Mouse (Mus musculus) stomach, embryonic 15.5 days (tissue): ENCODE results near the gene Plcb1. TPM values are rescaled to one million over a fixed set of nuclear protein-coding genes. Genes with fewer than 3 reads are reported as not detected.
"Not testable (repeated sequence)": the region's sequence is repeated elsewhere in the genome, so short reads cannot be mapped to it uniquely, and the experiment has no call there.

Experiments
- ATAC-seq: fragments of 200-750 bp; cut with Nextera tagmentation; 2 replicates; pipeline ENCODE4 v1.8.0; 2017; ENCODE audit warnings: low read depth, moderate number of reproducible peaks, moderate TSS enrichment; ENCODE audit not compliant: insufficient read depth, low FRiP score
- H3K27ac ChIP-seq: fragments of 300-500 bp; sonication (generic); 2 replicates; pipeline ENCODE4 v1.5.1; 2015; ENCODE audit warnings: mild to moderate bottlenecking, inconsistent platforms
- H3K27me3 ChIP-seq: fragments of 300-500 bp; sonication (generic); replicated peaks from 2 replicates; pipeline ENCODE4 v1.6.1; 2015; ENCODE audit warnings: inconsistent platforms
- H3K36me3 ChIP-seq: fragments of 300-500 bp; sonication (generic); 2 replicates; pipeline ENCODE4 v1.6.1; 2015; ENCODE audit warnings: inconsistent platforms
- H3K4me1 ChIP-seq: fragments of 300-500 bp; sonication (generic); 2 replicates; pipeline ENCODE4 v1.6.1; 2015; ENCODE audit warnings: inconsistent platforms
- H3K4me2 ChIP-seq: fragments of 300-500 bp; sonication (generic); 2 replicates; pipeline ENCODE4 v1.6.1; 2015; ENCODE audit warnings: mild to moderate bottlenecking, inconsistent platforms
- H3K4me3 ChIP-seq: fragments of 300-500 bp; sonication (generic); replicated peaks from 2 replicates; pipeline ENCODE4 v1.5.1; 2015; ENCODE audit warnings: inconsistent platforms
- H3K9ac ChIP-seq: fragments of 300-500 bp; sonication (generic); 2 replicates; pipeline ENCODE4 v1.6.1; 2015; ENCODE audit warnings: inconsistent platforms
- H3K9me3 ChIP-seq: fragments of 300-500 bp; sonication (generic); 2 replicates; pipeline ENCODE4 v1.6.1; 2016; ENCODE audit warnings: inconsistent platforms
- WGBS: fragments of 180-500 bp; shearing (Covaris S2); methylation state at CpG from one replicate; pipeline ENCODE4 v1.1.7; 2015; 5-methylcytosine and 5-hydroxymethylcytosine counted together
- polyA plus RNA-seq: library from polyadenylated mRNA; unstranded; fragments of >200 nt; fragmentation: Nextera tagmentation; extraction: Ambion mirVana; gene quantifications from 2 replicates; pipeline ENCODE4 v1.2.1, GENCODE M21; 2015

The Plcb1 gene
- polyA plus RNA-seq, 1 experiment from 2014 or later, result 16.4 TPM

DNA sequence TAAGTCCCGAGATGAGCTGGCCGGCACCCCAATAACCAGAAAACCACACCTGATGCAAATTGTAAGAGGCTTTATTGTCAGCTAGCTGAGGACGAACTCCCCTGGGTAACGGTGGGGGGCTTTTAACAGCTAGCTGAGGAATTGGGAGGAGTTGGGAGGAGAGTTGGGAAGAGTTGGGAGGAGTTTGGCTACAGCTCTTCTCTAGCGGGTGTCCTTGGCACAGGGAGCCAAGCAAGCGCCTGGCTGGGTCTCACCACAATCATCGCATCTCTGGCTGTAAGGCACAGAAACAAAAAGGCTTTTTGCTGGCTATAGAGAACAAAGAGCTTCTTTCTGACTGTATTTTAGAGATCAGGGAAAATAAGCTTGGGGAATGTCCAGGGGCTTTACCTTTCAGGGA, 594.9 kb downstream of the Plcb1 start:
- WGBS, result 41% methylated on average over 7 of the region's 7 CpGs
- not testable (repeated sequence) for H3K9me3 ChIP-seq, H3K4me2 ChIP-seq, H3K36me3 ChIP-seq, ATAC-seq, H3K4me1 ChIP-seq, H3K27ac ChIP-seq, H3K9ac ChIP-seq, H3K4me3 ChIP-seq, H3K27me3 ChIP-seq

- WGBS, result 78% methylated on average over 1 of the region's 1 CpGs
- H3K4me3 ChIP-seq, result no peak overlapping the region
These were observed 595.5 kb downstream of the Plcb1 start for GRCm38 (mm10) chr2:135381396-135381795.

DNA sequence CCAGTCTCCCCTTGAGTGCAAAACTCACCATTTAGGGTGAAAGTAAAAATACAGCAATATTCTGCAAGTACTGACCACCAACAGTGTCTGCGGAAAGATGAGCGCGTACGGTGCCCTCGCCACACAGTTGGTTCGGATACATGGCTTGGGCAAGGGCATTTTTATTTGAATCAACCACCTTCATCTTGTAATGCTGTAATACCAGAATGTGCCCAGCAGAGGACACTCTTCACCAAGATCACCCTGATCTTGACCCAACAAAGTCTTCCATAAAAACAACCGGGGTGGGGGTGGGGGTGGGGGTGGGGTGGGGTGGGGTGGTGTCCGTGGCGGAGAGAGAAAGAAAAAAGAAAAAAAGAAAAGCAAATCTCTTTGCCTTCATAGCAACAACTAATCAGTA, 602.1 kb downstream of the Plcb1 start:
- ATAC-seq, result no peak

More at GRCm38 (mm10) chr2:135381396-135381795, 595.5 kb downstream of the Plcb1 start:
- H3K27me3 ChIP-seq, result no peaks in the 10 kb centered on the region
- no peak overlapping the region for H3K4me2 ChIP-seq
- no peaks in the 10 kb centered on the region for H3K9me3 ChIP-seq
- H3K27ac ChIP-seq, result no peak overlapping the region
- ATAC-seq, result no peak
- H3K9ac ChIP-seq, result no peak overlapping the region
- H3K4me1 ChIP-seq, result no peaks in the 10 kb centered on the region
- no peaks in the 10 kb centered on the region for H3K36me3 ChIP-seq

GRCm38 (mm10) chr2:135394698-135395097, 608.8 kb downstream of the Plcb1 start:
- no peaks in the 10 kb centered on the region for H3K4me1 ChIP-seq
- no peak overlapping the region for H3K4me2 ChIP-seq
- H3K9ac ChIP-seq, result no peak overlapping the region
- H3K4me3 ChIP-seq, result no peak overlapping the region
- ATAC-seq, result no peak
- WGBS, result 72% methylated on average over 3 of the region's 3 CpGs
- H3K36me3 ChIP-seq, result no peaks in the 10 kb centered on the region
- H3K27me3 ChIP-seq, result no peaks in the 10 kb centered on the region
- H3K27ac ChIP-seq, result no peak overlapping the region
- H3K9me3 ChIP-seq, result no peaks in the 10 kb centered on the region

More for the DNA sequence above, 602.1 kb downstream of the Plcb1 start:
- H3K4me1 ChIP-seq, result no peaks in the 10 kb centered on the region
- 62% methylated on average over 9 of the region's 9 CpGs for WGBS
- no peaks in the 10 kb centered on the region for H3K36me3 ChIP-seq
- H3K9ac ChIP-seq, result no peak overlapping the region
- no peaks in the 10 kb centered on the region for H3K27me3 ChIP-seq
- H3K27ac ChIP-seq, result no peak overlapping the region
- no peak overlapping the region for H3K4me2 ChIP-seq
- no peaks in the 10 kb centered on the region for H3K9me3 ChIP-seq
- no peak overlapping the region for H3K4me3 ChIP-seq

DNA sequence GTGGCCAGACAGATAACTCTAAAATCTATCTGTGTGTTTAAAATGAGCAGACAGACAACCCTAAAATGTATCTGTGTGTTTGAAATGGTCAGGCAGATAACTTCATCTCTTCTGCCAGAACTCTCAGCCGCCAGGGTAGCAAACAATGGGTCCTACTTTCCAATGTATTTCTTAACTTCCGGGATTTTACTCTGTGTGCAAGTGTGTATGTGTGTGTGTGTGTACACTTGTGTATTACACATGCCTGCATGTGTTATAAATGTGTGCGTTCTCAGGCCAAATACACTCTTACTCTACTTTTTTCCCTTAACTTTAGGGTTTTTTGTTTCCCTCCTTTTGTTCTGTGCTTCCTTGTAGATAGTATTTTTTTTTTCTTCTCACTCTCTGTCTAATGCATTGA, 610.5 kb downstream of the Plcb1 start:
- Histone ChIP-seq H3K4me2 (no peak overlapping the region), H3K4me3 (no peak overlapping the region), H3K4me1 (no peaks in the 10 kb centered on the region), H3K27ac (no peak overlapping the region), H3K9me3 (no peaks in the 10 kb centered on the region), H3K9ac (no peak overlapping the region), H3K36me3 (no peaks in the 10 kb centered on the region), H3K27me3 (no peaks in the 10 kb centered on the region)
- WGBS, result 63% methylated on average over 3 of the region's 3 CpGs
- ATAC-seq, result no peak

DNA sequence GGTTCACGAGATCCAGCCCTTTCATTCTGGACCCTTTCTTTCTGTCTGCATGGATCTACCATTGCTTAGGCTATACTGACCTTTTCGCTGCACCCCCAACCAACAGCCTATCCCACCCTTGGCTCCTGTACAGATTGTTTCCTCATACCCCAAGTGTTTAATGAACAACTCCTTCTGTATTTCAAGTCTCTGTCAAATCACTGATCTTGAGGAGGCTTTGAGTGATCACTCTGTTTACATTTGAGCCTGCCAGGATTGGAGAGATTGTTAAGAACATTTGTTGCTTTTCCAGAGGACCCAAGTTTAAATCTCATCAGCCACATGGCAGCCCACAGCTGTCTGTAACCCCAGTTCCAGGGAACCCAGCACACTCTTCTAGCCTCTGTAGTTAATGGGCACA, 612.1 kb downstream of the Plcb1 start:
- WGBS, result 81% methylated on average over 2 of the region's 2 CpGs
- Histone ChIP-seq H3K4me1 (no peaks in the 10 kb centered on the region), H3K9me3 (no peaks in the 10 kb centered on the region), H3K4me3 (no peak overlapping the region), H3K4me2 (no peak overlapping the region), H3K9ac (no peak overlapping the region), H3K27ac (no peak overlapping the region), H3K27me3 (no peaks in the 10 kb centered on the region), H3K36me3 (no peaks in the 10 kb centered on the region)
- no peak for ATAC-seq

- 84% methylated on average over 6 of the region's 6 CpGs for WGBS
- Histone ChIP-seq H3K9ac (no peak overlapping the region), H3K27ac (no peak overlapping the region), H3K4me1 (no peaks in the 10 kb centered on the region), H3K9me3 (no peaks in the 10 kb centered on the region), H3K4me2 (no peak overlapping the region), H3K4me3 (no peak overlapping the region), H3K27me3 (no peaks in the 10 kb centered on the region), H3K36me3 (no peaks in the 10 kb centered on the region)
- ATAC-seq, result no peak
These were observed 613.9 kb downstream of the Plcb1 start for GRCm38 (mm10) chr2:135399760-135400159.

DNA sequence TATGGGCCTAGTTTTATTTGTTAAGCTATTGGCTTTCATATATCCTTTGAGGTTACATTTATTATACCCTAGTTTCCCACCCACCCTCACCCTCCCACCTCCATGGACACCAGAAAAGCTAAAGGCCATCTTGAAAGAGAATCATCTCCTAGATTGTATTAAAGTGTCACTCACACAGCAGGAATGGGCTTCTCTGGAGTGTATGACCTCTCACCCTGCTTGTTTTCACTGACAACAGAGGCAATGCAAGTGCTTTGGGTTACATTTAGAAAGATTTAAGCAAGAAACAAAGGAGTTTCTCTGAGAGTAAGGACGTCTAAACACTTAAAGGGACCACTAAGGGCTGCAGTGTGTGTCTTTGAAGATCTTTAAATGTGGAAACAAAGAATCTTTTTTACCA, 617.0 kb downstream of the Plcb1 start:
- H3K27ac ChIP-seq, result no peak overlapping the region
- H3K9me3 ChIP-seq, result no peaks in the 10 kb centered on the region
- ATAC-seq, result no peak
- no peak overlapping the region for H3K4me2 ChIP-seq
- no peaks in the 10 kb centered on the region for H3K4me1 ChIP-seq
- 49% methylated on average over 1 of the region's 1 CpGs for WGBS
- H3K27me3 ChIP-seq, result no peaks in the 10 kb centered on the region
- H3K4me3 ChIP-seq, result no peak overlapping the region
- no peaks in the 10 kb centered on the region for H3K36me3 ChIP-seq
- no peak overlapping the region for H3K9ac ChIP-seq

GRCm38 (mm10) chr2:135403344-135403743, 617.5 kb downstream of the Plcb1 start:
- no peaks in the 10 kb centered on the region for H3K4me1 ChIP-seq
- H3K9me3 ChIP-seq, result no peaks in the 10 kb centered on the region
- H3K4me2 ChIP-seq, result no peak overlapping the region
- no peak overlapping the region for H3K4me3 ChIP-seq
- H3K27me3 ChIP-seq, result no peaks in the 10 kb centered on the region
- no peak for ATAC-seq
- no peaks in the 10 kb centered on the region for H3K36me3 ChIP-seq
- 83% methylated on average over 6 of the region's 6 CpGs for WGBS
- H3K27ac ChIP-seq, result no peak overlapping the region
- no peak overlapping the region for H3K9ac ChIP-seq

DNA sequence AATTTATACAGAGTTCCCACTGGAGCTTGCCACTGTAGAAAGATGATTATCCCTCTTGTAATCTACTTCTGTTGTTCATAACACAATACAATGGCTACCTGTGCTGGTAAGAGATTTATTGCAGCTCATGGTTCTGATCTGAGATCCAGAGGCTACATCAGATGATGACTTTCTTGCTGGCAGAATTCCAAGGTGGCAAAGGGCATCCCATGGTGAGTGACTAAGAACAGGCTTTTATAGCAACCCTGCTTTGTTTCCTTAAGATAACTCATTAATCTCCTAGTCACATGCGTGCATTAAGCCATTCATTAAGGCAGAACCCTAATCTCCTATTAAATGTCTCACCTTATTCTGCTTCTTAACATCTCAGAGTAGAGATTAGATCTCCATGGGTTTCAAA, 618.2 kb downstream of the Plcb1 start:
- Histone ChIP-seq H3K9me3 (no peaks in the 10 kb centered on the region), H3K9ac (no peak overlapping the region), H3K27ac (no peak overlapping the region), H3K36me3 (no peaks in the 10 kb centered on the region), H3K4me1 (no peaks in the 10 kb centered on the region), H3K4me2 (no peak overlapping the region), H3K27me3 (no peaks in the 10 kb centered on the region), H3K4me3 (no peak overlapping the region)
- ATAC-seq, result no peak
- WGBS, result 25% methylated on average over 1 of the region's 1 CpGs

GRCm38 (mm10) chr2:135409418-135410097, 623.7 kb downstream of the Plcb1 start:
- WGBS, result 69% methylated on average over 5 of the region's 5 CpGs
- Histone ChIP-seq H3K4me1 (no peaks in the 10 kb centered on the region), H3K4me2 (no peak overlapping the region), H3K4me3 (no peak overlapping the region), H3K27me3 (no peaks in the 10 kb centered on the region), H3K9ac (no peak overlapping the region), H3K36me3 (no peaks in the 10 kb centered on the region), H3K9me3 (no peaks in the 10 kb centered on the region), H3K27ac (no peak overlapping the region)
- no peak for ATAC-seq

DNA sequence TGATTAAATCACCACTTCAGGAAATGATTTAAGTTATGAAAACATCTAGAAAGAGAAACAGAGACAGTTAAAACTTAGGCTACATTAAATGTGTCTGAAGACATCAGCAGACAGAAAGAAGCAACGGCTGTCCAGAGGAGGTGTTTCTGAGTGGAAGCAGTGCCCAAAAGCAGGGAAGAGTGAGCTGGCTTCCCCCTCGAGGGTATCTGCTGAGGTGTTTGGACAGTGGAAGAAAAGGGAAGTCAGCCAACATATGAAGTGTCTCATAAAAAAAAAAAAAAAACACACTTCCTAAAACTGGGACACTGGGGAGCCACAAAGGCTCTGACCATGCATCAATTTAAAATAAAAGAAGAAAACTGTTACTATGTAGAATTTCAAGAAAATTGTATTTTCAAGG, 625.8 kb downstream of the Plcb1 start:
- no peaks in the 10 kb centered on the region for H3K4me1 ChIP-seq
- H3K27me3 ChIP-seq, result no peaks in the 10 kb centered on the region
- no peak overlapping the region for H3K4me3 ChIP-seq
- no peaks in the 10 kb centered on the region for H3K36me3 ChIP-seq
- H3K27ac ChIP-seq, result no peak overlapping the region
- no peak for ATAC-seq
- 51% methylated on average over 2 of the region's 2 CpGs for WGBS
- no peak overlapping the region for H3K9ac ChIP-seq
- no peak overlapping the region for H3K4me2 ChIP-seq
- H3K9me3 ChIP-seq, result no peaks in the 10 kb centered on the region

DNA sequence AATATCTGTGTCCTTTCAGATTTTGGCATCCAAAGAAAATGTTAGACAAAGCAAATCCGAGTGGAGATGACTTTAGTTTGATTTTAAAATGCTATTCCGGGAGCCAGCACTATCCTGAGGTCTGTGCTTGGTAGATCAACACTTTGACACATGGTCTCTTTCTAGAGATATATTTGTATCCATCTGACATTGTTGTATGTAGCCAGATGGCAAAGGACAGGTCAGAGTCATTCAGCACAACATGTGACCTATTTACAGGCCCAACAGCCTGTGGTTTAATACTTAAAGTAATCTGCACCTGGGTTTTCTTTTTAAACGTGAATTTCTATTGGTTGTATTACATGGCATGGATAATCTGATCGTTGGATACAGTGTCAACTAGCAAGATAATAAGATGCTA, 629.3 kb downstream of the Plcb1 start:
- Histone ChIP-seq H3K4me3 (no peak overlapping the region), H3K4me2 (no peak overlapping the region), H3K36me3 (no peaks in the 10 kb centered on the region), H3K9ac (no peak overlapping the region), H3K4me1 (no peaks in the 10 kb centered on the region), H3K9me3 (no peaks in the 10 kb centered on the region), H3K27me3 (no peaks in the 10 kb centered on the region), H3K27ac (no peak overlapping the region)
- WGBS, result 75% methylated on average over 4 of the region's 4 CpGs
- ATAC-seq, result no peak
